Mouse (Mus musculus): ENCODE data around the gene Adh6b.

GRCm38 (mm10) chr3:138303771-138304488, 37.6 kb upstream of the Adh6b start:
- TF ChIP-seq CTCF (IDR thresholded peaks at IDR 0.05; ENCODE audit: control insufficient read depth, insufficient read depth, insufficient read length) = no peak
- no peak for TF ChIP-seq USF1 (IDR thresholded peaks at IDR 0.05; ENCODE audit: low read depth)
- TF ChIP-seq CEBPB (IDR thresholded peaks at IDR 0.05; ENCODE audit: low read depth) = no peak
- no peak for TF ChIP-seq MAX (IDR thresholded peaks at IDR 0.05)
- no peak for TF ChIP-seq MYOD1 (IDR thresholded peaks at IDR 0.05; ENCODE audit: control insufficient read depth, insufficient read length, low read depth)
- TF ChIP-seq MYOG (IDR thresholded peaks at IDR 0.05; ENCODE audit: control insufficient read depth, extremely low read depth, insufficient read length) = no peak
- no peak for TF ChIP-seq FOSL1 (IDR thresholded peaks at IDR 0.05; ENCODE audit: insufficient read depth, low read length, poor library complexity, severe bottlenecking)
